Mouse (Mus musculus) brain, embryonic 14.5 days (tissue): ENCODE results near the gene Gm867.

Experiments used
- CTCF ChIP-seq: fragments of 200-500 bp; IDR thresholded peaks from 2 replicates; pipeline ENCODE4 v1.5.1; 2012; ENCODE audit warnings: inconsistent platforms, mild to moderate bottlenecking, moderate library complexity, borderline replicate concordance; ENCODE audit not compliant: insufficient read depth, insufficient read length; ENCODE audit errors: extremely low read depth
- POLR2A ChIP-seq: fragments of 200-500 bp; IDR thresholded peaks from 2 replicates; pipeline ENCODE4 v1.6.1; 2012; ENCODE audit warnings: mild to moderate bottlenecking, inconsistent platforms, borderline replicate concordance; ENCODE audit not compliant: poor library complexity, insufficient read depth, insufficient read length, severe bottlenecking; ENCODE audit errors: extremely low read depth

DNA sequence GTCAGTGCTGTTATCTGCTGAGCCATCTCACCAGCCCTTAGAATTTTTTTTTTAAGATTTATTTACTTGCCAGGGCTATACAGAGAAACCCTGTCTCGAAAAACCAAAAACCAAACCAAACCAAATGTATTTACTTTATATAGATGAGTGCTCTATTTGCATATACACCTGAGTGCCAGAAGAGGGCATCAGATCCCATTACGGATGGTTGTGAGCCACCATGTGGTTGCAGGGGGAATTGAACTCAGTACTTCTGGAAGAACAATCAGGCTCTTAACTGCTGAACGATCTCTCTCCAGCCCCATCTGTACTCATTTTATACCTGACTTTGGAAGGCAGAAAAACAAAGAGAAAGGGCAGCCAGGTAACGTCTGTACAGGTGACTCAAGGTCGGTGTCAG, 34.7 kb upstream of the Gm867 start:
- TF ChIP-seq CTCF (peak; percentile 44; the same call in 1 of the 2 replicates), POLR2A (no peak)
